Mouse (Mus musculus): ENCODE measurements around the gene Cdk14. TPM values are rescaled to one million over a fixed set of nuclear protein-coding genes. Genes with fewer than 3 reads are reported as not detected.
"Not testable (repeated sequence)": the region's sequence is repeated elsewhere in the genome, so short reads cannot be mapped to it uniquely, and the experiment has no call there.

Gene Cdk14
- polyA plus RNA-seq, 1 experiment from 2014 or later: 15.5 TPM

GRCm38 (mm10) chr5:5354684-5355368 is 65.3 kb downstream of the Cdk14 start:
- Histone ChIP-seq H3K27ac (no peak overlapping the region), H3K36me3 (ENCODE audit: inconsistent target) (no peaks in the 10 kb centered on the region), H3K79me2 (ENCODE audit: inconsistent target) (peaks cover 83% of the 10 kb centered on the region), H3K4me3 (ENCODE audit: inconsistent target) (no peak overlapping the region)
- WGBS (ENCODE audit: missing documents): 85% methylated on average over 5 of the region's 5 CpGs

- Histone ChIP-seq H3K79me2 (ENCODE audit: inconsistent target) (peaks cover 82% of the 10 kb centered on the region), H3K4me3 (ENCODE audit: inconsistent target) (no peak overlapping the region), H3K27ac (no peak overlapping the region), H3K36me3 (ENCODE audit: inconsistent target) (no peaks in the 10 kb centered on the region)
- WGBS (ENCODE audit: missing documents): 100% methylated on average over 1 of the region's 1 CpGs
Measured at GRCm38 (mm10) chr5:5353946-5354345, 66.2 kb downstream of the Cdk14 start.

- no peak overlapping the region for H3K4me3 ChIP-seq (ENCODE audit: inconsistent target)
- H3K36me3 ChIP-seq (ENCODE audit: inconsistent target): no peaks in the 10 kb centered on the region
- H3K79me2 ChIP-seq (ENCODE audit: inconsistent target): peaks cover 97% of the 10 kb centered on the region
- WGBS (ENCODE audit: missing documents): 95% methylated on average over 5 of the region's 5 CpGs
- H3K27ac ChIP-seq: no peak overlapping the region
Measured at GRCm38 (mm10) chr5:5344646-5345045, 75.5 kb downstream of the Cdk14 start.

GRCm38 (mm10) chr5:5343741-5344140 is 76.4 kb downstream of the Cdk14 start:
- H3K27ac ChIP-seq: no peak overlapping the region
- H3K4me3 ChIP-seq (ENCODE audit: inconsistent target): no peak overlapping the region
- peaks cover 97% of the 10 kb centered on the region for H3K79me2 ChIP-seq (ENCODE audit: inconsistent target)
- WGBS (ENCODE audit: missing documents): 100% methylated on average over 1 of the region's 2 CpGs
- H3K36me3 ChIP-seq (ENCODE audit: inconsistent target): no peaks in the 10 kb centered on the region

- no peak overlapping the region for H3K27ac ChIP-seq
- WGBS (ENCODE audit: missing documents): 90% methylated on average over 2 of the region's 2 CpGs
- H3K36me3 ChIP-seq (ENCODE audit: inconsistent target): no peaks in the 10 kb centered on the region
- H3K4me3 ChIP-seq (ENCODE audit: inconsistent target): no peak overlapping the region
- H3K79me2 ChIP-seq (ENCODE audit: inconsistent target): peaks cover 99% of the 10 kb centered on the region
Measured at GRCm38 (mm10) chr5:5343267-5343666, 76.8 kb downstream of the Cdk14 start.

GRCm38 (mm10) chr5:5342410-5343137 is 77.5 kb downstream of the Cdk14 start:
- WGBS (ENCODE audit: missing documents): 93% methylated on average over 11 of the region's 11 CpGs
- peaks cover 99% of the 10 kb centered on the region for H3K79me2 ChIP-seq (ENCODE audit: inconsistent target)
- H3K36me3 ChIP-seq (ENCODE audit: inconsistent target): no peaks in the 10 kb centered on the region
- H3K27ac ChIP-seq: no peak overlapping the region
- H3K4me3 ChIP-seq (ENCODE audit: inconsistent target): no peak overlapping the region

- 92% methylated on average over 8 of the region's 8 CpGs for WGBS (ENCODE audit: missing documents)
- H3K4me3 ChIP-seq (ENCODE audit: inconsistent target): no peak overlapping the region
- peaks cover 99% of the 10 kb centered on the region for H3K79me2 ChIP-seq (ENCODE audit: inconsistent target)
- H3K36me3 ChIP-seq (ENCODE audit: inconsistent target): no peaks in the 10 kb centered on the region
- H3K27ac ChIP-seq: no peak overlapping the region
Measured at GRCm38 (mm10) chr5:5341611-5342010, 78.5 kb downstream of the Cdk14 start.

GRCm38 (mm10) chr5:5333916-5334315 is 86.2 kb downstream of the Cdk14 start:
- Histone ChIP-seq H3K79me2 (ENCODE audit: inconsistent target) (peaks cover 74% of the 10 kb centered on the region), H3K27ac (peak overlapping the region; percentile 24), H3K4me3 (ENCODE audit: inconsistent target) (no peak overlapping the region), H3K36me3 (ENCODE audit: inconsistent target) (no peaks in the 10 kb centered on the region)
- 54% methylated on average over 8 of the region's 8 CpGs for WGBS (ENCODE audit: missing documents)

GRCm38 (mm10) chr5:5330926-5331460 is 89.1 kb downstream of the Cdk14 start:
- 94% methylated on average over 10 of the region's 10 CpGs for WGBS (ENCODE audit: missing documents)
- H3K36me3 ChIP-seq (ENCODE audit: inconsistent target): no peaks in the 10 kb centered on the region
- no peak overlapping the region for H3K4me3 ChIP-seq (ENCODE audit: inconsistent target)
- H3K79me2 ChIP-seq (ENCODE audit: inconsistent target): peaks cover 66% of the 10 kb centered on the region
- H3K27ac ChIP-seq: no peak overlapping the region

GRCm38 (mm10) chr5:5329018-5329417 is 91.1 kb downstream of the Cdk14 start:
- WGBS (ENCODE audit: missing documents): 91% methylated on average over 2 of the region's 2 CpGs
- not testable (repeated sequence) for H3K36me3 ChIP-seq (ENCODE audit: inconsistent target); H3K4me3 ChIP-seq (ENCODE audit: inconsistent target); H3K27ac ChIP-seq
- H3K79me2 ChIP-seq (ENCODE audit: inconsistent target): peaks cover 55% of the 10 kb centered on the region

- Histone ChIP-seq H3K79me2 (ENCODE audit: inconsistent target) (peaks cover 61% of the 10 kb centered on the region), H3K27ac (no peak overlapping the region), H3K36me3 (ENCODE audit: inconsistent target) (no peaks in the 10 kb centered on the region), H3K4me3 (ENCODE audit: inconsistent target) (no peak overlapping the region)
- WGBS (ENCODE audit: missing documents): 94% methylated on average over 2 of the region's 2 CpGs
Measured at GRCm38 (mm10) chr5:5326716-5327115, 93.4 kb downstream of the Cdk14 start.

- H3K79me2 ChIP-seq (ENCODE audit: inconsistent target): peaks cover 66% of the 10 kb centered on the region
- H3K36me3 ChIP-seq (ENCODE audit: inconsistent target): no peaks in the 10 kb centered on the region
- WGBS (ENCODE audit: missing documents): 97% methylated on average over 8 of the region's 8 CpGs
- H3K4me3 ChIP-seq (ENCODE audit: inconsistent target): no peak overlapping the region
- no peak overlapping the region for H3K27ac ChIP-seq
Measured at GRCm38 (mm10) chr5:5322699-5323098, 97.4 kb downstream of the Cdk14 start.

- H3K79me2 ChIP-seq (ENCODE audit: inconsistent target): peaks cover 68% of the 10 kb centered on the region
- no peak overlapping the region for H3K4me3 ChIP-seq (ENCODE audit: inconsistent target)
- 54% methylated on average over 2 of the region's 2 CpGs for WGBS (ENCODE audit: missing documents)
- no peaks in the 10 kb centered on the region for H3K36me3 ChIP-seq (ENCODE audit: inconsistent target)
- H3K27ac ChIP-seq: peak overlapping the region; percentile 77
Measured at GRCm38 (mm10) chr5:5320506-5321181, 99.5 kb downstream of the Cdk14 start.

- Histone ChIP-seq H3K27ac (peak overlapping the region; percentile 77), H3K36me3 (ENCODE audit: inconsistent target) (no peaks in the 10 kb centered on the region), H3K4me3 (ENCODE audit: inconsistent target) (no peak overlapping the region), H3K79me2 (ENCODE audit: inconsistent target) (peaks cover 75% of the 10 kb centered on the region)
- 44% methylated on average over 8 of the region's 8 CpGs for WGBS (ENCODE audit: missing documents)
Measured at GRCm38 (mm10) chr5:5319824-5320505, 100.1 kb downstream of the Cdk14 start.
